Mouse (Mus musculus) retina, postnatal 7 days (tissue): ENCODE data around the gene AL731706.1.

ENCODE experiments used
- DNase-seq: peaks from one replicate; pipeline ENCODE4 v3.0.0-alpha.2; 2012; ENCODE audit warnings: low read depth, low spot score

The AL731706.1 gene

GRCm38 (mm10) chr2:136835882-136836281 is 55.3 kb downstream of the AL731706.1 start:
- DNase-seq = no peak

GRCm38 (mm10) chr2:136834715-136835075 is 56.5 kb downstream of the AL731706.1 start:
- DNase-seq = no peak

GRCm38 (mm10) chr2:136833976-136834714 is 57.0 kb downstream of the AL731706.1 start:
- DNase-seq = no peak

- DNase-seq = no peak
Measured at GRCm38 (mm10) chr2:136832936-136833335, 58.3 kb downstream of the AL731706.1 start.
